Mouse (Mus musculus): ENCODE data around the gene Ergic1. TPM values are rescaled to one million over a fixed set of nuclear protein-coding genes. Genes with fewer than 3 reads are reported as not detected.

Gene Ergic1
- total RNA-seq, 1 experiment from 2014 or later: 138 TPM

DNA sequence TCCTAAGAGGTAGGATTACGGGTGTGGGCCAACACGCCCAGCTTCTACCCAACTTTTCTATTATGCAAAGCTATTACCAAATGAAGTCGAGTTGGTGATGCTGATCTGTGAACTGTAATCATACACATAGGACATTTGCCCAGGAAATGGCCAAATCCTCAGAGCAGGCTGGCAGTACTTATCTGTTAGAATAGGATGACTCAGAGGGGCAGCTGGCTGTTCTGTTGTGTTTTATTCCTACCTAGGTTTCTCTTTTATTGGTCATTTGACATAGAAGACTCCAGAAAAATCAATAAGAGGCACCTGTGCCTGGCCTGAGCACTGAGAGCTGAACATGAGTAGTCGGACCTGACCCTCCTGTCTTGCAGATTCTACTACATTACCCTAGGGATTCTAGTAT is 141.3 kb downstream of the Ergic1 start:
- DNase-seq: no peak

GRCm38 (mm10) chr17:26703671-26704070 is 142.4 kb downstream of the Ergic1 start:
- no peak for DNase-seq

GRCm38 (mm10) chr17:26705463-26706359 is 144.4 kb downstream of the Ergic1 start:
- DNase-seq: no peak

Small RNA genes within 50 kb of the gene (microRNA-seq; reads per million reads assigned to microRNA genes)
- gene Gm22420: 0 reads per million in 2 experiments

Other genes with a start within 250 kb of the Ergic1 start
- gene Neurl1b, start 146.7 kb upstream of the Ergic1 start, total RNA-seq (2021): 49.1 and 57.1 TPM in 2 replicates
- 30.8 and 37.8 TPM in 2 replicates for gene Dusp1, start 639 bp downstream of the Ergic1 start, total RNA-seq (2021)
- 172 and 213 TPM in 2 replicates for gene Atp6v0e, start 101.7 kb downstream of the Ergic1 start, total RNA-seq (2021)
- 43.9 and 71.9 TPM in 2 replicates for gene Crebrf, start 154.2 kb downstream of the Ergic1 start, total RNA-seq (2021)
- 27.8 and 30.6 TPM in 2 replicates for gene Bnip1, start 219.6 kb downstream of the Ergic1 start, total RNA-seq (2021)

Measured in adrenal gland, postnatal 25 days (tissue).